Mouse (Mus musculus) testis, adult 2 months (tissue): Measurements from ENCODE around the gene Mybpc3. TPM values are rescaled to one million over a fixed set of nuclear protein-coding genes. Genes with fewer than 3 reads are reported as not detected.

ENCODE experiments used
- H3K27ac ChIP-seq: fragments of 200-500 bp; 2 replicates; pipeline ENCODE4 v1.5.1; 2012; ENCODE audit warnings: low read depth, low read length; ENCODE audit not compliant: control insufficient read depth, insufficient read depth
- H3K27me3 ChIP-seq: fragments of 200-500 bp; 2 replicates; pipeline ENCODE4 v1.6.1; 2012; ENCODE audit warnings: mild to moderate bottlenecking, low read length, moderate library complexity; ENCODE audit not compliant: control insufficient read depth, insufficient read depth
- H3K36me3 ChIP-seq: fragments of 200-500 bp; 2 replicates; pipeline ENCODE4 v1.6.1; 2012; ENCODE audit warnings: mild to moderate bottlenecking, low read length; ENCODE audit not compliant: control insufficient read depth, insufficient read depth
- H3K4me1 ChIP-seq: fragments of 200-500 bp; 2 replicates; pipeline ENCODE4 v1.6.1; 2012; ENCODE audit warnings: low read length; ENCODE audit not compliant: control insufficient read depth, insufficient read depth
- H3K4me3 ChIP-seq: fragments of 200-500 bp; 2 replicates; pipeline ENCODE4 v1.5.1; 2012; ENCODE audit warnings: low read depth, mild to moderate bottlenecking, low read length, moderate library complexity, mixed read lengths; ENCODE audit not compliant: control insufficient read depth
- CTCF ChIP-seq: fragments of 200-500 bp; IDR thresholded peaks from 2 replicates; pipeline ENCODE4 v1.5.1; 2012; ENCODE audit warnings: low read depth, mild to moderate bottlenecking, inconsistent platforms, low read length, moderate library complexity; ENCODE audit not compliant: control insufficient read depth, insufficient read depth, insufficient replicate concordance
- POLR2A ChIP-seq: fragments of 200-500 bp; IDR thresholded peaks from 2 replicates; pipeline ENCODE4 v1.6.1; 2012; ENCODE audit warnings: low read depth, mild to moderate bottlenecking, inconsistent platforms, low read length, moderate library complexity; ENCODE audit not compliant: control insufficient read depth
- polyA plus RNA-seq: library from polyadenylated mRNA; depleted of rRNA; stranded (reverse); fragments of >200 nt; gene quantifications from 2 replicates; pipeline ENCODE4 v1.2.3, GENCODE M21; 2012

The Mybpc3 gene
- polyA plus RNA-seq, 1 experiment: 0.04 TPM

DNA sequence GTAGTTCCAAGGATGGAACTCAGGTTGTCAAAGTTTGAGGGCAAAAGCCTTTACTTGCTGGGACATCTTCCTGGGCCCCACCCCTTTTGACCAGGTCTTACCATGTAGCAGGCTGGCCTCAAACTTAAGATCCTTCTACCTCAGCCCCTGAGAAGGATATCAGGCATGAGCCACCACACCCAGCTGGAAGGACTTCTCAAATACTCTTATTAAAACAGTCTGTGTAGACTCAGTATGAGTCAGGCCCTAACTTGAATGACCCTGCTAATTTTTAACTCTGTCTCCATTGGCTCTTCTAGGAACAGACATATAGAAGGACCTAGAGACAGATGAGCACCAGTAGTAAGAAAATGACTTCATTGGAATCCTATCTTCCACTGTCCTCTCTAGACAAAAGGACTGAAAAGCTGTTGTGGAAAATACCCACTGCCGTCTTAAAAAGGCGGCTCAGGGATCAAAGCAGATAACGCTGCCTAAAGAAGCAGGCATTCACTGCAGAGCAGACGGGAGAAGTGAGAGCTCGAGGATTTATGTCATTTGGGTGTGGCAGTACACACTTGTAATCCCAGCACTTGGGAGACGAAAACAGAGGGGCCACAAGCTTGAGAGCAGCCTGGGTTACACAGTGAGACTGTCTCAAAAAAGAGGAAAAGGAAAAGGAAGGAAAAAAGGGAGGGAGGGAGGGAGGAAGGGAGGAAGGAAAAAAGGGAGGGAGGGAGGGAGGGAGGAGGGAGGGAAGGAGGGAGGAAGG lies 39.2 kb downstream of the Mybpc3 start:
- no peaks in the 10 kb centered on the region for H3K4me1 ChIP-seq
- H3K27me3 ChIP-seq: no peaks in the 10 kb centered on the region
- H3K4me3 ChIP-seq: no peak overlapping the region
- H3K27ac ChIP-seq: no peak overlapping the region
- TF ChIP-seq CTCF (no peak), POLR2A (no peak)
- peaks cover 1% of the 10 kb centered on the region; the same call in 1 of the 2 replicates for H3K36me3 ChIP-seq

DNA sequence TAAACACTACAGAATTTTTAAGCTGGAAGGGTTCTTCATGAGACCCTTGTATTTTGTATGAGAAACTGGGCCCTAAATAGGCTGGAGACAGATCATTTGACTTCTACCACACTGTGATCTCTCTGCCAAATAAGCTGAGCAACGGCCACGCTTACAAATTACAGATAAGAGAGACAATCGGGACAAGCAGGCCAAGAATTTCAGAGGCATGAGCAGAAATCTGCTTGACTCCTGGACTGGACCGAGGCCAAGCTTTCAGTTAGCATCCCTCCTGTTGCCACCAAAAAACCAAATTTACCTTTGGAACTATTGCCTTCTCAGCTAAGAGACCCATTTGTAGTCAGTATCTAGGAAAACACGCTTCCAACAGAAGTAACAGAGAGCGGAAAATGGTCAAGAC lies 42.6 kb downstream of the Mybpc3 start:
- no peak overlapping the region for H3K4me3 ChIP-seq
- TF ChIP-seq POLR2A (no peak), CTCF (no peak)
- peaks cover 4% of the 10 kb centered on the region for H3K36me3 ChIP-seq
- H3K4me1 ChIP-seq: no peaks in the 10 kb centered on the region
- no peaks in the 10 kb centered on the region for H3K27me3 ChIP-seq
- H3K27ac ChIP-seq: no peak overlapping the region

DNA sequence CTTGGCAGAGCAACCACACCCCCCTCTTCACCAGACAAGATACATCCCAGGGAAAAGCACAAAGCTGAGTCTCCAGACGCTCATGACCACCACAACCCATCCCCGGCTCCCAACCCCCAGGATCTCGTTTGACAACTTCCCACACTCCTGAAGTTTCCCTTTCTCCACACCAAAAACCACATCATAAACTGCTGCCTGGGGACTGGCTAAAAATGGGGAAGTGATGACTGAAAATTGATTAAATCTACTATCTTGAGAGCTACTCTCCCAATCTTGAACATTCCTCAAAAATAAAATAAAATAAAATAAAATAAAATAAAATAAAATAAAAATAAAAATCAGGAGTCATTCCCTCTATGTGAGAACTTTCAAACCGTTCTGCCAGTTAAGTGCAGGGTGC lies 45.0 kb downstream of the Mybpc3 start:
- TF ChIP-seq CTCF (no peak), POLR2A (no peak)
- Histone ChIP-seq H3K27me3 (no peaks in the 10 kb centered on the region), H3K36me3 (peaks cover 4% of the 10 kb centered on the region), H3K27ac (no peak overlapping the region), H3K4me3 (no peak overlapping the region), H3K4me1 (no peaks in the 10 kb centered on the region)

DNA sequence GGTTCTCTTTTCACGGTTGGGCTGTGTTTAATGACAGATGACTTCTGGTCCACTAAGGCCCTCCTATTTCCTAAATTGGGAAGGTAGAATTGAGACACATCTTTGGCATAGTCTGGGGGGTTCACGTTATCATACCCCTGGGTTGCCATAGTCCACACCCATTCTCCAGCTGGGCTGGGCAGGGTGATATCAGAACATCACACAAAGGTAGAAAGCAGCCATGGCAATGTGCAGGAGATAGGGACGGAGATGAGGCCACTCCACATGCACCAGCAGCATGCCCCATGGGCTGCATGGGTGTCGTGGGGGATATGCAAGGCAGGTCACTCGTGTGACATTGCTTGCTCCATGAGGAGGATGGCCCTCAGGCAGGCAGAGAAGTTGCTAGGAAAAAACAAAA lies 45.6 kb downstream of the Mybpc3 start:
- Histone ChIP-seq H3K4me1 (no peaks in the 10 kb centered on the region), H3K36me3 (peaks cover 4% of the 10 kb centered on the region), H3K27ac (no peak overlapping the region), H3K4me3 (no peak overlapping the region), H3K27me3 (no peaks in the 10 kb centered on the region)
- TF ChIP-seq POLR2A: no peak
- no peak for TF ChIP-seq CTCF

DNA sequence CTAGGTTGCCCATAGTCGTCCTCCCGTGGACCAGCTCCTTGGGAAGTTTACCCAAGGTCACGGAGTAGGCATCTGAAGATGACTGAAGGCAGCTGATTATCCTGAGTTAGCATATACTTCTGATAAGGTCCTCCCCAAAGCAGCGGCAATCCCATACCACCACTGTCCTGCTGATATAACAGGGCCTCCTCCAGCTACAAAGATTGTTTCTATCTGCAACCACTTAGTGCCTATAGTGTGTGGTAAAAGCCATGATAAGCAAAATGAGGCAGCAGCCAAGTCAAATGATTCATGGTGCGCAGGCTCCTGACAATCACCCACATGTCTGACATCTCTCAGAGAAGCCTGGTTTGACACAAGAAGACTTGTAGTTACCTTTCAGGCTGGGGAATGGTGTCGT lies 47.0 kb downstream of the Mybpc3 start:
- TF ChIP-seq POLR2A: no peak
- no peak for TF ChIP-seq CTCF
- H3K27ac ChIP-seq: no peak overlapping the region

DNA sequence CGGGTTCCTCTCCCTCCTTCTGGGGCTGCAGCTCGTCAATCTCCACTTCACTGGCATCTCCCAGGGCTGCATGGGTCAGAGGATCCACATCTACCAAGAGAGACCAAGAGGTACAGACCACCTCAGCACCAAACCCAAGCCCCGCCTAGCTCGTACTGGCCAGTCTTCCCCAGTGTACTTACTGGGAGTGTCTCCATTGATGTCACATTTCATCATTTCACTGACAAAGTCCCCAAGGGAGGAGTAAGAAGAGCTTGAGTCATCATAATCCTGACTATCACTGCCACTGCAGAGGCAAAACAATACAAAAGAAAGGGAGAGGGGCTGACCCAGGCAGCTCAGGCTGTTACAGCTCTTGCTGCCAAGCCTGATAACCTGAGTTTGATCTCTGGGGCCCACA lies 49.7 kb downstream of the Mybpc3 start:
- H3K4me3 ChIP-seq: no peak overlapping the region
- H3K4me1 ChIP-seq: no peaks in the 10 kb centered on the region
- H3K27me3 ChIP-seq: no peaks in the 10 kb centered on the region
- TF ChIP-seq POLR2A (no peak), CTCF (no peak)
- peaks cover 6% of the 10 kb centered on the region for H3K36me3 ChIP-seq
- H3K27ac ChIP-seq: no peak overlapping the region

More for the DNA sequence above, 47.0 kb downstream of the Mybpc3 start:
- Histone ChIP-seq H3K27me3 (no peaks in the 10 kb centered on the region), H3K36me3 (peaks cover 4% of the 10 kb centered on the region), H3K4me1 (no peaks in the 10 kb centered on the region), H3K4me3 (no peak overlapping the region)

DNA sequence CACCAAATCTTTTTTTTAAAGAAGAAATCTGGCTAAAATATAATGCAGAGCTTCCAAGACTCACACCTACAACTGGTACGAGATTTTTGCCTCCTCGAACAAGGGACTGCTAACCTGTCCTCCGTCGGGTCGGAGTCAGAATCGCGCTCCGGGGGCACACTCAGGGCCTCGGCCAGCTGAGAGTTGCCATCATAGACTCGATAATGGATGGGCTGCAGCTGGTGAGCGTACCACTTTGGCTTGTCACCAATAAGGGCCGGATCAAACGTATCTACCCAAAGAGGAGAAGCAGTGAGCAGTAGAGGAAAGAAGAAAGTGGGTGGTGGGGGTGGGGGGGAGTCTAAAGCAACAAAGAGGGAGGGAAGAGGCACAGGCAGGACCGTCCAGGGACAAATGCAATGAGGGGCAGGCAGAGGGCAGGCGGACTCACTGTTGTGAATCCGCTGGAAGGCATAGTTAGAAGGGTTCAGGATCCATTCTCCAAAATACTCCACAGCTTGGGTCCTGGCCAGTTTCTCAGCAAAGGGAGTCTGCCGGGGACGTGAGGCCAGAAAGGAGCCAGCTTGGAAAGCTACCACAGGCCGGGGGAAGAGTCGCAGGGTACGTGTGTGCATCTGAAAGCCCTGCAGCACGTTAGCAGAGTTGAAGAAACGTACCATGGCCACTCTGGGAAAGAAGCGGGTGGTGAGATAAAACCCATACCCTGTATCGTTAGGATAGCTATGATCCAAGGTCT lies 51.8 kb downstream of the Mybpc3 start:
- TF ChIP-seq POLR2A: no peak
- TF ChIP-seq CTCF: no peak
- Histone ChIP-seq H3K4me1 (no peaks in the 10 kb centered on the region), H3K27ac (no peak overlapping the region), H3K27me3 (no peaks in the 10 kb centered on the region), H3K36me3 (peaks cover 6% of the 10 kb centered on the region), H3K4me3 (no peak overlapping the region)
